In the genomic region with DNA sequence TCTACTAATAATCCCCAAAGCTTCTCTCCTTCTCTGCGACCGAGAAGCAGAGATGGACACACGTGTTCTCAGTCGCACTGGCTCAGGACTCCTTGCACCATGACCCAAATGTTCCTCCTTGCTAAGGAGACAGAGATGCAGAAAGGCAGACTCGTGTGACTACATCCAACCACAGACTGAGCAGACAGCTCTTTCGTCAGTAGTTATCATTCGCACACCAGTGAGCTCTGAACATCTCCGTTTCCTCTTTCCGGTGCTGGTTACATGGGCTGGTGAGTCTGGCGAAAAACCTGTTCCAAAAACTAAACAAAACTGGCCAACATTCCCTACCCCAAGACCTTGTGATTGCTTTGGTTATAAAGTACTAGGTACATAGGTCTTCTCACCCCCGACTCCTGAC, we compare ENCODE assay signal across 23 mouse cellular contexts. TPM values are rescaled to one million over a fixed set of nuclear protein-coding genes. Genes with fewer than 3 reads are reported as not detected.
DNase-seq lines count a peak whose midpoint lies in the region; ATAC-seq lines count a peak whose summit lies in the region.
"Had no signal": no experiment of that assay in that cellular context is flagged by ENCODE, and none has a peak within 500 bp of the region (broad histone marks: within the 10 kb centered on the region; RNA-seq: fewer than 3 reads in every experiment).

No protein-coding gene starts in this region.

- WGBS in limb, embryonic 10.5 days: 92% methylated on average over 11 of the region's 11 CpGs

- H3K9me3 ChIP-seq in limb, embryonic 10.5 days (replicated peaks): no peaks in the 10 kb centered on the region
- H3K9me3 ChIP-seq: forebrain, embryonic 13.5 days; heart, embryonic 10.5 days; liver, embryonic 15.5 days; midbrain, embryonic 13.5 days had no signal

- DNase-seq in kidney, adult 9 months: peak; percentile 23
- no peak for DNase-seq in kidney, postnatal 4 days
- peak; percentile 65 for DNase-seq in A20 (ENCODE audit: low read depth, low spot score)
- peak; percentile 21 for DNase-seq in retina, postnatal 1 day
- no peak for DNase-seq in heart, adult 8-10 months (ENCODE audit: low spot score)
- DNase-seq in limb, embryonic 10.5 days (ENCODE audit: low spot score): no peak
- DNase-seq in ovary, postnatal 10 days (ENCODE audit: low spot score): no peak
- DNase-seq: adrenal gland, postnatal 25 days; cerebellum, adult 8-10 months; cerebellum, postnatal 36 days; gastrocnemius, adult 2 months; heart, postnatal 4 days; lung, postnatal 10 days; right cerebral cortex, adult 18-20 months; right cerebral cortex, postnatal 4 days had no signal

- no peaks in the 10 kb centered on the region for H3K27me3 ChIP-seq in limb, embryonic 10.5 days (ENCODE audit: low read depth, poor library complexity, severe bottlenecking)
- H3K27me3 ChIP-seq: forebrain, embryonic 13.5 days; liver, embryonic 15.5 days; midbrain, embryonic 13.5 days had no signal

- H3K27ac ChIP-seq in limb, embryonic 10.5 days: no peak overlapping the region
- H3K27ac ChIP-seq: forebrain, embryonic 13.5 days; gastrocnemius, adult 2 months; heart, embryonic 10.5 days; hindbrain, embryonic 14.5 days; liver, embryonic 15.5 days; midbrain, embryonic 13.5 days; stomach, postnatal 0 days had no signal

- no peak overlapping the region for H3K4me3 ChIP-seq in limb, embryonic 10.5 days
- H3K4me3 ChIP-seq: forebrain, embryonic 13.5 days; gastrocnemius, adult 2 months; heart, embryonic 10.5 days; liver, embryonic 15.5 days; midbrain, embryonic 13.5 days had no signal

- no peaks in the 10 kb centered on the region for H3K36me3 ChIP-seq in limb, embryonic 10.5 days
- H3K36me3 ChIP-seq: heart, embryonic 10.5 days; liver, embryonic 15.5 days; midbrain, embryonic 13.5 days had no signal

- peaks cover 3% of the 10 kb centered on the region; the same call in 1 of the 2 replicates for H3K4me1 ChIP-seq in limb, embryonic 10.5 days
- H3K4me1 ChIP-seq: forebrain, embryonic 13.5 days; heart, embryonic 10.5 days; liver, embryonic 15.5 days had no signal

- ATAC-seq in granulocyte monocyte progenitor cell, adult 5-6 weeks (replicated peaks; ENCODE audit: poor library complexity, severe bottlenecking): peak; percentile 90
- ATAC-seq: forebrain, embryonic 13.5 days; inflammation-experienced regulatory T-cells, adult 6 months; midbrain, embryonic 13.5 days had no signal

RNA-seq across cellular contexts. Expression of gene Dio2, which starts 13.6 kb away (rescaled TPM):
- 16.1 and 20.5 TPM in 2 replicates for total RNA-seq in granulocyte monocyte progenitor cell, adult 5-6 weeks (2014; fragmentation: Nextera tagmentation)
- 35.2 and 37.5 TPM in 2 replicates for total RNA-seq in granulocyte monocyte progenitor cell, adult 5-6 weeks (2017)
- total RNA-seq in heart, adult 8-10 months (2022): under 1 TPM; 0.44 to 0.69 (median 0.56) TPM
- polyA plus RNA-seq in limb, embryonic 10.5 days (2016; fragmentation: Nextera tagmentation; extraction: Ambion mirVana): 0.04 TPM in 1 of 2 replicates, not detected in the other

Comparison
In these comparisons a context has a peak if more than half of its experiments do, and no peak if none do; other contexts are left out.
1. DNase-seq: peak in kidney, adult 9 months (single experiment), A20 (single experiment) and retina, postnatal 1 day (single experiment); none in kidney, postnatal 4 days (0 of 2), heart, adult 8-10 months (single experiment), limb, embryonic 10.5 days (single experiment) and ovary, postnatal 10 days (single experiment).
2. RNA of gene Dio2, which starts 13.6 kb away (total RNA-seq): 16.1 to 37.5 TPM in granulocyte monocyte progenitor cell, adult 5-6 weeks; 0.44 to 0.69 TPM in heart, adult 8-10 months; every median in the first group is over 10 times any median in the second.